Mouse (Mus musculus) small intestine, adult 2 months (tissue): ENCODE results near the gene Maml3.

Experiments used
- CTCF ChIP-seq: fragments of 200-500 bp; IDR thresholded peaks from 2 replicates; pipeline ENCODE4 v1.5.1; 2012; ENCODE audit warnings: low read depth, mild to moderate bottlenecking, control low read depth, inconsistent platforms, low read length, moderate library complexity, mixed read lengths; ENCODE audit not compliant: insufficient replicate concordance, insufficient read length; ENCODE audit errors: extremely low read depth
- POLR2A ChIP-seq: fragments of 200-500 bp; IDR thresholded peaks from 2 replicates; pipeline ENCODE4 v1.6.1; 2012; ENCODE audit warnings: low read depth, mild to moderate bottlenecking, control low read depth, inconsistent platforms, low read length, moderate library complexity

GRCm38 (mm10) chr3:51703478-51703877 lies 401.4 kb downstream of the Maml3 start:
- TF ChIP-seq CTCF: no peak
- no peak for TF ChIP-seq POLR2A
